Mouse (Mus musculus) 416B (cell line): ENCODE data around the gene Fam120a.
A peak's percentile ranks its signal among the peaks of the same experiment; 100 is the strongest.

ENCODE experiments used
- DNase-seq: peaks from one replicate; pipeline ENCODE4 v3.0.0; 2011; ENCODE audit warnings: low read depth

Gene Fam120a

DNA sequence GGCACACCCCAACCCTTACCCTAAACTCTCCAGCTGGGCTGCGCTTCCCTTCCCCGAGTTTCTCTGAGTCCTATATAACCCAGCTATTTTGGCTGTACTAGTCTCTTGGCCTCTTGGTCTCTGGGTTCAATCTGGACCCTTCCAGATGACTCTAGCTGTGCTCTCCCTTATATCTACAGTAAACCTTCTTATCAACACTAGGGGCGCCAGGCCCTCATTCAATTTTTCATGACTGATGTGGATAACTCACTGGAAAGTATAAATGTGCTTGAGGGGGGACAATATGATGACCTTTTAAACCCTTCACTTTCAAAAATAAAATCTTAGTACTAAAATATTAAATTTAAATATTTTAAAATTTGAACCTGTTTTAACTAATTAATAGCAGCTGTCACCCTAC, 115.0 kb downstream of the Fam120a start:
- peak; percentile 32 for DNase-seq

DNA sequence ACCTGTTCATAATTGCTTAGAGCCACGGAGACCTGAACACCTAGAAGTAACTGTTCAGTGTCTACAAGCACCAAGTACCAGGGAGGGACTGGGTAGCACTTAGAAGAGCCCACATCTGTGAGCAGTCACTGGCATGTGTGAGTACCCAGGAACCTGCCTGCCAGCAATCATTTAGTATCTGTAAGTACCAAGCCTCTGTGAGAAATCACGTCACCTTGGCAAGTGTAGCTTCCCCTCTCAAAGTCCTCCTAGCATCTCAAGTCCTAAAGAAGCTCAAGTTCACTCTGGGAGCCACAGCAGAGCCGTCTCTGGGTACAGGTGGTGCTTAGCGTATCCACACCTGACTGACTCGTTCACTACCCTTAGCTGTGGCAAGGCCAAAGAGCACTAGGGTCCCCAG, 116.1 kb downstream of the Fam120a start:
- DNase-seq = no peak

GRCm38 (mm10) chr13:48850771-48851170, 117.0 kb downstream of the Fam120a start:
- DNase-seq = no peak

DNA sequence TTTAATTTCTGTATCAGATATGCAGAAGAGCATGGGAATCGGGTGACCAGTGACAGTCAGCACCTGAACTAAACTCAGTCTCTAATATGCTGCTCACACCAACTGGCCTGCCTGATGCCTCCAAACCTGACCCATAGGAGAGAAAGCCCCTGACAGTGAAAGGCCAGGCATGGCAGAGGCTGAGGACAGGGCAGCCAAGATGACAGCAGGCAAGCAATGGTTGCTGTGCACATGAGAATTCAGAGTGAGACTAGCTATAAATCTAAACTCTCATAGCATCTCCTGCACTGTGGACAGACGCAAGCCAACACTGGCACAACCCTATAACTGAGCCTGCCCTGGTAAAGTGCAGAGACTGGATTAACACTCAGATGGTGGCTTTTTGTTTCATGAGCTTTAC, 117.5 kb downstream of the Fam120a start:
- no peak for DNase-seq

GRCm38 (mm10) chr13:48849155-48849554, 118.7 kb downstream of the Fam120a start:
- no peak for DNase-seq

GRCm38 (mm10) chr13:48845308-48845707, 122.5 kb downstream of the Fam120a start:
- peak; percentile 91 for DNase-seq

- DNase-seq = no peak
Observed at GRCm38 (mm10) chr13:48843530-48843929, 124.3 kb downstream of the Fam120a start.

DNA sequence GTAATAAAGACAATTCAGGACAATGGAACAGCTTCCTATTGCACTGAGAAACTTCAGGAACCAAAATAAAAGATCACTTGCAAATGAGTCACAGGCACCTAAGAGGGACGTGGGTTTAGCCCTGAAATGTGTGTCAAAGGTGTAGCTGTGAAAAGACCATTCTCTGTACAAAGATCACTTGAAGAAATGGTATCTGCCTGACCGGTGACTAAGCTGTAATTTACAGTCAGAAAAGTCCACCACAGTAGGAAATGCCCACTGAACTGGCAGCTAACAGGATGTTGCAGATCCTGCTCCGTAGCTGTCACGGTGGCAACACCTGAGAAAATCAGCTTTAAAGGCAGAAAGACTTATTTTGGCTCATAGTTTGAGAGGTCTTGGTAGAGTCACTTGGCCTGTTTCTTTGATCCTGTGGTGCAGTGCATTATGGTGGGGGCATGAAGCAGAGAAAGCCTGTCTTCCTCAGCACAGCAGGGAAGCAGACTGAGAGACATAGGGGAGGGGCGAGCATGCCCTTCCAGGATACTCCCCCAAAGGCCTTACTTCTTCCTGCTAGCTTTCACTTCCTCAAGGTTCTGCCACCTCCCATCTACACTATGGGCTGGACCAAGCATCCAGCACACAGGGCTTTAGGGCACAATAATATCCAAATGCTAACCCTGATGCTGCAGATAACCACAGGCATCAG, 125.8 kb downstream of the Fam120a start:
- peak; percentile 61 for DNase-seq

DNA sequence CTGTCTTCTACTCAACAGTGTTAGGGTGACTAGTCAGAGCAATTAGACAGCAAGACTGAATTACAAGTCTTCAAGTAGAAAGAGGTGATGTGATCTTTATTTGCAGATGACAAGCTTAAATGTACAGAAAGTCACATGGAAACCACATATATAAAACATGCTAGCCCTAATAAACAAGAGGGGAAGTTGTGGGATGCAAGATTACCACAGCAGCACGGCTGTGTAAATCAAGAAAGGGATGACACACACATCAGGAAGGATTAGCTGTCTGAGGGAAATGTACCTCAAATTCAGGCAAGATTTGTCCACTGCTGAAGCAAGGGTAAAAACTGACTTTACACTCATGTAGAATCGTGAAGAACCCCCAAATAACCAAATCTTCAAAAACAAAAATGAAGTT, 129.5 kb downstream of the Fam120a start:
- DNase-seq = peak; percentile 85

GRCm38 (mm10) chr13:48837537-48837936, 130.3 kb downstream of the Fam120a start:
- DNase-seq = no peak

DNA sequence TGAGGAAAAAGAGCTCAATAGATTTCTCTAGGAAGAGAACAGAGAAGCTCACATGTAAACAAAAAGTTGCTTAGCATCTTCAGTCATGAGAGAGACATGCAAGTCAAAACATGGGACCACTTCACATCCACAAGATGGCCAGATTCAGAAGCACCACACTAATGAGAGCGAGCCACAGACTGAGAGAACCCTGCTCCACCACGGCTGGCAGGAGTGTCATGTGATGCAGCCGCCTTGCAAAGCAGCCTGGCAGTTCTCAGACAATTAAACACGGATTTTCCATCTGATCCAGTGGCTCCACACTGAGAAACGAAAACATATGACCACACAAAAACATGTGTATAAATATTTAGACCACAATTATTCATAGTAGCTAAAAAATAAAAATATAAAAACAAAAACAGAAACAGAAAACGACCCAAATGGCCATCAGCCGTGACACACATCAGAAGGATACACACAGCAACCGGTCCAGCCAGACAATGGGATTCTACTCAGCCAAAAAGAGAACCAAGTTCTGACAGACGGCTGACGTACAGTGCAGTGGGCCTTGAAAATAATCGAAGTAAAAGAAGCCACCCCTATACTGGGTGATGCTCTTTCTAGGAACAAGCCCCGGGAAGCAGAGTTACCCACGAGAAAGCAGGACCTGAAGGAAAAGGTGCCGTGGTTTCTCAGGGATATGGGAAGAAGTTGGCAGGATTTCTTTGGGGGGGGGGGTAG, 137.1 kb downstream of the Fam120a start:
- no peak for DNase-seq

GRCm38 (mm10) chr13:48829780-48830179, 138.0 kb downstream of the Fam120a start:
- DNase-seq = no peak
